Mouse (Mus musculus) urinary bladder, adult 2 months (tissue): ENCODE measurements around the gene Cdc37. TPM values are rescaled to one million over a fixed set of nuclear protein-coding genes. Genes with fewer than 3 reads are reported as not detected.

Experiments
- DNase-seq: peaks from one replicate; pipeline ENCODE4 v3.0.0; 2022; ENCODE audit warnings: low spot score
- polyA plus RNA-seq: library from polyadenylated mRNA; depleted of rRNA; stranded (reverse); fragments of >200 nt; gene quantifications from 2 replicates; pipeline ENCODE4 v1.2.3, GENCODE M21; 2012

Cdc37 gene
- polyA plus RNA-seq, 1 experiment, result 198 TPM

DNA sequence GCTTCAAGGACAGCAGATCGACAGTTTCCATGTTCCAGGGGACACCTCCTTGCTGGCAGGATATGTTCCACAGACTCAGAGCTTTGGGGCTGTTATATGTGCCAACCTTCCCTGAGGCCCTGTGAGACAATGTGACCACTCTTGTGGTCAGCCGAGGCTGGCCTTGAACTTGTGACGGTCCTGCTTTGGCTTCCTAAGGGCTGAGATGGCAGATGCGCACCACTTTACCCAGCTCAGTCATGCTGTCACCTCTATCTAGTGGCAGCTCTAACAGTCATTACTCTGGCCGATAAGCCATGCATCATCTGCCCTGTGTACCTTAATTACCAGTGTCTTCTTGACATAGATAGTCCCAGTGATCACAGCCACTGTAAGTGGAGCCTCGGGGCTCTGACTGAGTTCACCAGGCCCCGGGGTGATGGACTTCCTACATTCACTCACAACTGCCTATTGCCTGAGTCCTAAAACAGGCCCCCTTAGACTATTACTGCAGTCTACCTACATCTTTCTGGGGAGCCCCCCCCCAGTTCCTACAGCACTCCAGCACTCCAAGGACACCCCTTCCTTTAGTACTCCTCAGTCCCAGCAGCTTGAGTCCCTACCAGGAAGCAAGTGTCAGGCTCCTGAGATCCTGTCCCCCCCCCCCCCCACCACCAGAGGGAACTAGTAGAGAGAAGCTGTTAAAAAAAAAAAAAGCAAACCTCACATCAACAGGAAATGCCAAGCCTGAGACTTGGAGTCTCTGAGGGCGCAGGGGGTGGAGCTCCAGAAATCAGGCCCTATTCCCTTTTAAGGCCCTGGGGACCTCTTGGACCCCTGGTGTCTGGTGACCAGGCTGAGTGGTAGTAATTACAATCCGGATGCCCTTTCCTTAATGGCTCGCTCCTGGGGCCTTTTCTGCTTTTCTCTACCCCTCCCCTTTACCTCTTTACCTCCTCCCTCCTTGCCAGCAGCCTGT is 17.6 kb upstream of the Cdc37 start:
- DNase-seq, result no peak

GRCm38 (mm10) chr9:21166516-21166915 is 16.7 kb upstream of the Cdc37 start:
- no peak for DNase-seq

DNA sequence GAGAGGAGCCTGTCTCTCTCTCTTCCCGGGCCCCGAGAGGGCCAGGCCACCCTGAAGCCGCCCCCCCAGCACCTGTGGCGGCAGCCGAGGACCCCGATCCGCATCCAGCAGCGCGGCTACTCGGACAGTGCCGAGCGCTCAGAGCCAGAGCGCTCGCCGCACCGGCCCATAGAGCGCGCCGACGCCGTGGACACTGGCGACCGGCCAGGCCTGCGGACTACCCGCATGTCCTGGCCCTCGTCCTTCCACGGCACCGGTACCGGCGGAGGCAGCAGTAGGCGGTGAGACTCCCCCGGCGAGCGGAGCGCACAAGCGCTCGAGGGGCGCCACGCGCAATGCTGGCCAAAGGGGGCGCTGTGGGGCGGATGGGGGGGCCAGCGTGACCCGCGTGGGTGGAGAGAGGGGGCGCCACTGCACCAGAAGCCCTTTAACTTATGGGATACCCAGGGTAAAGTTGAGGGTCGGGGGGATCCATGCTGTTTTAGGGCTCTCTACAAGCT is 16.2 kb upstream of the Cdc37 start:
- DNase-seq, result no peak

GRCm38 (mm10) chr9:21165041-21165951 is 15.5 kb upstream of the Cdc37 start, which contains the start of gene Pde4a:
TSS of gene Pde4a (plus strand) at chr9:21165714.
- DNase-seq, result no peak

DNA sequence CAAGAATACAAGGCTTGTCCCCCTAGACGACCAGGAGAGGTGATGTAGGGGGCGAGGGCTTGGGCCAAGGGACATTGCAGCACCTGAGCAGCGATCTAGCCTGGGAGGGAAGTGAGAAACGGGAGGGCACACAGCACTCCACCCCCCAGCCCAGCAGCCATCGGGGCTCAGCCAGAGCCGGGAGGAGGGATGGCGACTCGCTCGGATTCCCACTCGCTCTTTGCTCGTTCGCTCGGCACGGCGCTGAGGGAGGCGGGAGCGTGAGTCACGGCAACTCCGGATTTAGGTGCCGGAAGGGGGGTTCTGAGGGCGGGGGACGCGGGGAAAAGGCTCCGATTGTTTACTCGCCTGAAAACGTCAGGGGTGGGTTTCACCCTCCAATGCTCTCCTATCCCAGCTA is 14.3 kb upstream of the Cdc37 start:
- no peak for DNase-seq

DNA sequence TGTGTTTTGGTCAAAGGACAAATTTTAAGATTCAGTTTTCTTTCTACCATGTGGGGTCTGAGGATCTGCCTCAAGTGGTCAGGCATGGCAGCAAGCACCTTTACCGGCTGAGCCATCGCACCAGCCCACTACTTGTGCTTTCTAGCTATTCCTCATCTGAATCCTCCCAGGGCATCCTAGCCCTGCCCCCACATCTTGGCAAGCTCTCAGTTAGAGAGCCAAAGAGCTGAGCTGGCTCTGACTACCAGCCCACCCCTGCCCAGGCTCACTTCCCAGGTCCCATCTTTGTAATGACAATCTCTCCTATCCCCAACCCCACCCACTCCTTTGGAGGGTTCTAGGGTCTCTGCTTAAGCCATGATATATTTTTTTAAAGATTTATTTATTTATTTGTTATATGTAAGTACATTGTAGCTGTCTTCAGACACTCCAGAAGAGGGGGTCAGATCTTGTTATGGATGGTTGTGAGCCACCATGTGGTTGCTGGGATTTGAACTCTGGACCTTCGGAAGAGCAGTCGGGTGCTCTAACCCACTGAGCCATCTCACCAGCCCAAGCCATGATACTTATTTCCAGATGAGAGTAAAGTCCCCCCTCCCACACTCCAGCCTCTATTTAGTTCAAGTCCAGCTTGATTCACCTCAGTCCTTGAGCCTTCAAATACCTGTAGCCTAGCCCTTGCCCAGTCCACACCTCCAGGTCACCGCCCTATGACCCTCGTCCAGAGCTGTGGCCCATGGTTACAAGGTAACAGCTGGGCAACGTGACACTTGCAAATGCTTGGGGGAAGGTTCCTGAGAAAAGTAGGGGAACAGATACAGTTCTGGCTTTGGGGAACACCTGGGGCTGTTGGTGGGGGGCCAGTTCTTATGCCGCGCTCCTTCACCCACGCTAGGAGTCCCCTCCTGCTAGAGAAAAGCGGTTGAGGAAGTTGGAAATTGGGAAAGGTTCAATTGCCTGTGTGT is 13.6 kb upstream of the Cdc37 start:
- DNase-seq, result no peak

- peak; percentile 72 for DNase-seq
Measured at GRCm38 (mm10) chr9:21161209-21161909, 11.6 kb upstream of the Cdc37 start.

DNA sequence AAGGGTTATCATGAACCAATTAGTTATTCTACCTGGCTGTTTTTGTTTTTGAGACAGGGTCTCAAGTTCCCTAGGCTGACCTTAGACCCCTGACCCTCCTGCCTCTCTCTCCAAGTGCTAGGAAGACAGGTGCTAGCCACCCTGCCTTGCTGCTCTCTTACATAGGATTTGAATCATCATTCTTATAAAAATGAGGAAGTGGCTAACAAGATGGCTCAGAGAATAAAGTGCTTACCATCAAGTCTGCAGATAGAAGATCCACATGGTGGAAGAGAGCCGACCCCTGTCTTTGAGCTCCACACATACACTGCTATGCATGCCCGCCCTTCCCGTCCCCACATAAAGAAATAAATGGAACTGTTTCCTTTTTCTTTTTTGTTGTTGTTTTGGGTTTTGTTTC is 5.0 kb upstream of the Cdc37 start:
- no peak for DNase-seq

DNA sequence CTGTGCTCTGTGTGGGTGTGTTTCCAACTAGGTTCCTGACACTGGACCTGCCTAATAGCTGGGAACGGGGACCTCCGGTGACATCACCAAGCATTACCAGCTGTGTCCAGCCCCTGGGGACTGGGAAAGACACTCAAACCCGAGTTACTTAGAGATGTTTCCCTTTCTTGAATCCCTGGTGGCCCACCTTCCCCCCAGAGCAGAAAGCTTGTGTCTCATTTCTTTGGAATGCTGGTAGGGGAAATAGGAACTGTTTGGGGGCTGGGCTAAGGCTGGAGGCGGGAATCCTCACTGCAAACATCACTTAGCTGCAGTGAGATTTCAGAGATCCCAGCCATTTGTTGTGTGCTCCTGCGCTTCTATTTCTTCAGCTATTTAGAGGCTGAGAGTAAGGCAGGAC is 4.1 kb upstream of the Cdc37 start:
- DNase-seq, result no peak

GRCm38 (mm10) chr9:21153331-21153730 is 3.5 kb upstream of the Cdc37 start:
- DNase-seq, result no peak

GRCm38 (mm10) chr9:21152715-21153114 is 2.9 kb upstream of the Cdc37 start:
- DNase-seq, result no peak

DNA sequence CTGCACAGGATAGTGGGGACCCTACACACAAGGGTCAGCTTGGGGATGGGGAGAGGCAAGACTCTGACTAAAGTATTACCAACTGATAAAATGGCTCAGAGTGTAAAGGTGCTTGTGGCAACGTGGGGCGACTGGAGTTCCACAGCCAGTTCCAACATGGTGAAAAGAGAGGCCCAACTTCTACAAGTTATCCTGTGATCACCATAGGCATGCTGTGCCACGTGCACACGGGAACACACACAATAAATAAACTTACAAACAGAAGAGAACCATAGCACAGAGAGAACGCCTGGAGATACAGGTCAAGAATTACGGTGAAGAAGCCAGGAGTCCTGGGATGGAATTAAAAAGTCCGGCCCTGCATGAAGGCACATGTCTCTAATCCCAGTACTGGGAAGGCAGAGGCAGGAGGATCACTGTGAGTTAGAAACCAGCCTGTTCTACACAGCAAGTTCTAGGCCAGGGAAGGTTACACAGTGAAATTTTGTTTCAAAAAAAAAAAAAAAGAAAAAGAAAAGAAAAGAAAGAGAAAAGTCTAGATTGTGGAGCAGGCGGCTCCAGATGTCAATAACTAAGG is 617 bp downstream of the Cdc37 start:
- no peak for DNase-seq

DNA sequence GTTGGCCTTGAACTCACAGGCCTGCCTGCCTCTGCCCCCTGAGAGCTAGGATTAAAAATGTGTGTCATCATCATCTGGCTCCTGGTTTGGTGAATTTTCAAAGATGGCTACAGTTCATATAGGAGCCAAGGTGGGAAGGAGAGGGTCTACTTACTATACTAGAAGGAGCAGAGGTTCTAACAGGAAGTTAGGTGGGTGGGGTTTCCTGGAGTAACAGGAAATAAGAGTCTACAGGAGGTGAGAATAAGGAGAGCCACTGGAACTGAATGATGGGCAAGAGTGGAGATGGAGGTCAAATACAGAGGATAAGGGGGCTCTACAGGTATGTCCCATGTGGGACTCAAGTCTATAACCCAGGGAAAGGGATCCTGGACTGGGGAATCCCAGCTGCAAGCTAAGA is 1.4 kb downstream of the Cdc37 start:
- no peak for DNase-seq

GRCm38 (mm10) chr9:21146722-21147121 is 3.1 kb downstream of the Cdc37 start:
- no peak for DNase-seq

DNA sequence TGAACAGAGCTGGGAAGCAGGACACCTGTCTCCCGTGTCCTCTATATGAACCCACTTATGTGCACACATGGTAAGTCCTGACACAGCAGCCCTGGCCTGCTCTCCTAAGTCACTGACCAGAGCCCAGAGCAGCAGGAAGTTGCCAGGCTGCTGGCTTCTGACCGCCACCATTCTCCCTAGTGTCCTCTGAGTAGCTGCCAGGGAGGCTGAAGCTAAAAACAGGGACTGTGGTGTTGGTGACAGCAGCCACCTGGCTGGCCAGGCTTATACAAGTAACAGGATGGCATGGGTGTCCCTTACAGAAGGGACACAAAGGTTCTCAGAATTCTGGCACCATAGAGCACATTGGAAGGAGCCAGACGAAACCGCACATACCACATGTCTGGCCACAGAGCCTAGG is 4.4 kb downstream of the Cdc37 start:
- no peak for DNase-seq

GRCm38 (mm10) chr9:21144361-21144760 is 5.4 kb downstream of the Cdc37 start:
- DNase-seq, result no peak

- DNase-seq, result no peak
Measured at GRCm38 (mm10) chr9:21141922-21142321, 7.9 kb downstream of the Cdc37 start.

DNA sequence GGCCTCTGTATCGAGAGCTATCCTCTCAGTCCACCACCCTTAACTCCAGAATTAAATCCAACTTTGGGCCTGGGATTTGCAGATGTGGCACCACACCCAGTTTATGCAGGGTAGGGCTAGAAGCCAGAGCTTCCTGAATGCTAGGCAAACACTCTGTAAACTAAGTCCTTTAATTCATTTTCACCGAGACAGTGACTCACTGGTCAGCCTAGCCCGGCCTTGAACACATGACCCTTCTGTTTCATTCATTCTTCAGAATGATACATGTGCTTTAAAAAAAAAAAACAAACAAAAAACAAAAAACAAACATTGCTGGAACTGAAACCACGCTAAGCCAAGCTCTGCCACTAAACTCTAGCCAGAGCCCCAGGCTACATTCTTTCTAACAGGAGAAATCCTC is 11.4 kb downstream of the Cdc37 start:
- DNase-seq, result no peak

- DNase-seq, result no peak
Measured at GRCm38 (mm10) chr9:21137229-21137628, 12.6 kb downstream of the Cdc37 start.

GRCm38 (mm10) chr9:21136401-21136800 is 13.4 kb downstream of the Cdc37 start:
- no peak for DNase-seq
